Mouse (Mus musculus) lung, adult 2 months (tissue): ENCODE data around the gene Gpi1.

ENCODE experiments used
- CTCF ChIP-seq: fragments of 200-500 bp; IDR thresholded peaks from 2 replicates; pipeline ENCODE4 v1.5.1; 2011; ENCODE audit warnings: mild to moderate bottlenecking, low read length, control low read depth; ENCODE audit not compliant: insufficient read depth
- POLR2A ChIP-seq: fragments of 200-500 bp; IDR thresholded peaks from 2 replicates; pipeline ENCODE4 v1.6.1; 2011; ENCODE audit warnings: low read depth, mild to moderate bottlenecking, control low read depth, low read length, borderline replicate concordance; ENCODE audit errors: extremely low read depth

DNA sequence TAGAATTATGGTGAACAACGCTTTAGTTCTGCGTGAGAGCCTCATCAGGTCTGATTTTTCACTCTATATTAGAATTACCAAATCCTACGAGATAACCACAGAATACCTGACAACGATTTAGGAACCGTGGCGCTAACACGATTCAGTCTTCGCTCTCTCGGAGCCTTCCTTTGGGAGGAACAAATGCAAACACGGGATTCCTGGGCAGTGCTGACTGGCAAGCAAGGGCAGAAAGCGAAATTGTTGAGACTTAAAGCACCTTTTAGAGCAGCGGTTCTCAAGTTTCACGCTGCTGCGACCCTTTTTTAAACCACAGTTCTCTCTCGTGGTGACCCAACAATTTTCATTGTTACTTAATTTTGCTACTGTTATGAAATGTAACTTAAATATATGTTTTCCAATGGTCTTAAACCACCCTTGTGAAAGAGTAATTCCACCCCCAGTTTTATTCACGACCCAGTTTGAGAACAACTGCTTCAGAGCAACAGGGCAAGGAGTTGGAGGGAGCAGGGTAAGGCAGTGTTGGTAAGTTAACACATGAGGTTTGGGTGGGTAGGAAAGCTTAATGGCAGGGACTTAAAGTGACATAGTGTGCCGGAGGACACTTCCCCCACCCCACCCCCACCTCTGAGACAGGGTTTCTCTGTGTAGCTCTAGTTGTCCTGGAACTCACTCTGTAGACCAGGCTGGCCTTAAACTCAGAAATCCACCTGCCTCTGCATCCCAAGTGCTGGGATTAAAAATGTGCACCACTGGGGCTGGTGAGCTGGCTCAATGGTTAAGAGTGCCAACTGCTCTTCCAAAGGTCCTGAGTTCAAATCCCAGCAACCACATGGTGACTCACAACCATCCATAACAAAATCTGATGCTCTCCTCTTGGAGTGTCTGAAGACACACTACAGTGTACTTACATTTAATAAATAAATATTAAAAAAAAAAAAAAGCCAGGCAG lies 4.8 kb upstream of the Gpi1 start:
- no peak for TF ChIP-seq CTCF
- no peak for TF ChIP-seq POLR2A
